Comparison of ENCODE assay signal across 10 mouse cellular contexts in the genomic region with DNA sequence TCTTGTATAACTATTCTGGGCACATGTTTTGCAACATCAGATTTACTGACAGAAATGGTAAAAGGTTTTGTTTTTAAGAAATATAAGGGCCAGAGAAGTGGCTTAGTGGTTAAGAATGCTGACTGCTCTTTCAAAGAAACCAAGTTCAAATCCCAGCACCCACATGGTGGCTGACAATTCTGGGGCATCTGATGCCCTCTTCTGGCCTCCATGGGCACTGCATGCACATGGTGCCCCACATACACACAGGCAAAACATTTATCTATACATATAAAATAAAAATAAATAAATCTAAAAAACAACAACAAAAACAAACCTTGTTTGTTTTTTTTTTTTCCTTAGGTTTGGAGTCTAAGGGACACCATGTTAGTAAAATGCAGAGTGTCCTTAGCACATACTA. TPM values are rescaled to one million over a fixed set of nuclear protein-coding genes. Genes with fewer than 3 reads are reported as not detected.
A peak's percentile ranks its signal among the peaks of the same experiment; 100 is the strongest.
DNase-seq lines count a peak whose midpoint lies in the region; ATAC-seq and TF ChIP-seq lines count a peak whose summit lies in the region.
"Had no signal": no experiment of that assay in that cellular context is flagged by ENCODE, and none has a peak within 500 bp of the region (broad histone marks: within the 10 kb centered on the region; RNA-seq: fewer than 3 reads in every experiment).

No protein-coding gene starts in this region.

- no peak for DNase-seq in heart, postnatal 0 days (ENCODE audit: low spot score)
- no peak for DNase-seq in heart, postnatal 4 days
- DNase-seq in thymus, adult 2 months = peak; percentile 27
- DNase-seq in thymus, adult 18-20 months = no peak
- DNase-seq in thymus, postnatal 4 days = peak; percentile 65
- DNase-seq in left cerebral cortex, adult 9 months (ENCODE audit: low spot score in 2 of 2) = no peak
- no peak for DNase-seq in right cerebral cortex, adult 18-20 months

- H3K9me3 ChIP-seq in heart, postnatal 0 days (replicated peaks; ENCODE audit: control insufficient read depth, low read length) = no peaks in the 10 kb centered on the region
- H3K9me3 ChIP-seq: heart, embryonic 13.5 days; neural tube, embryonic 15.5 days had no signal

- TF ChIP-seq EP300 in heart, postnatal 0 days (IDR thresholded peaks at IDR 0.05; ENCODE audit: low read depth) = no peak

- no peak for ATAC-seq in heart, postnatal 0 days (ENCODE audit: insufficient read depth, low read depth)
- ATAC-seq in erythroid progenitor cell, adult 5-6 weeks (replicated peaks; ENCODE audit: low FRiP score, poor library complexity, severe bottlenecking) = peak; percentile 69; the same call in 1 of the 2 replicates

- no peaks in the 10 kb centered on the region for H3K27me3 ChIP-seq in heart, postnatal 0 days (ENCODE audit: control insufficient read depth, insufficient read depth, low read length)
- H3K27me3 ChIP-seq in thymus, adult 2 months (ENCODE audit: control insufficient read depth, insufficient read depth, low read length) = no peaks in the 10 kb centered on the region
- H3K27me3 ChIP-seq: heart, embryonic 13.5 days; neural tube, embryonic 15.5 days had no signal

- H3K9ac ChIP-seq in heart, postnatal 0 days (replicated peaks; ENCODE audit: low read depth, low read length) = no peak overlapping the region
- H3K9ac ChIP-seq: heart, embryonic 13.5 days; neural tube, embryonic 15.5 days had no signal

- peak; percentile 49 for TF ChIP-seq CTCF in heart, postnatal 0 days (IDR thresholded peaks at IDR 0.05; ENCODE audit: low read depth)
- TF ChIP-seq CTCF in thymus, adult 2 months (IDR thresholded peaks at IDR 0.05; ENCODE audit: borderline replicate concordance, control insufficient read depth, extremely low read depth, insufficient read depth, low read length, poor library complexity) = no peak

- H3K4me3 ChIP-seq in heart, postnatal 0 days (ENCODE audit: low read depth, low read length) = no peak overlapping the region
- no peak overlapping the region for H3K4me3 ChIP-seq in thymus, adult 2 months (ENCODE audit: control insufficient read depth, insufficient read depth, low read length)
- H3K4me3 ChIP-seq: heart, embryonic 13.5 days; neural tube, embryonic 15.5 days had no signal

- H3K4me2 ChIP-seq in heart, postnatal 0 days (ENCODE audit: low read depth, low read length) = no peak overlapping the region
- H3K4me2 ChIP-seq: heart, embryonic 13.5 days; neural tube, embryonic 15.5 days had no signal

- TF ChIP-seq POLR2A in thymus, adult 2 months (IDR thresholded peaks at IDR 0.05; ENCODE audit: control insufficient read depth, extremely low read depth, insufficient read depth, low read length, poor library complexity) = no peak

- peaks cover 56% of the 10 kb centered on the region for H3K36me3 ChIP-seq in heart, postnatal 0 days (replicated peaks; ENCODE audit: control insufficient read depth, insufficient read depth, low read length)
- H3K36me3 ChIP-seq in thymus, adult 2 months (ENCODE audit: control insufficient read depth, insufficient read depth, low read length) = no peaks in the 10 kb centered on the region

- peaks cover 9% of the 10 kb centered on the region for H3K4me1 ChIP-seq in heart, postnatal 0 days (ENCODE audit: control insufficient read depth, insufficient read depth)
- H3K4me1 ChIP-seq in thymus, adult 2 months (replicated peaks; ENCODE audit: control insufficient read depth, insufficient read depth, low read length) = no peaks in the 10 kb centered on the region

- no peak overlapping the region for H3K27ac ChIP-seq in heart, postnatal 0 days (ENCODE audit: low read depth)
- no peak overlapping the region for H3K27ac ChIP-seq in thymus, adult 2 months (ENCODE audit: control insufficient read depth, insufficient read depth, low read length)
- H3K27ac ChIP-seq: heart, embryonic 13.5 days; neural tube, embryonic 15.5 days had no signal

RNA-seq across cellular contexts. Expression of a gene that starts 32.8 kb away (rescaled TPM):
- 82.8 and 150 TPM in 2 replicates for total RNA-seq in heart, postnatal 0 days (2014; rRNA removed; ENCODE audit: low replicate concordance)
- 34.9 and 39.5 TPM in 2 replicates for polyA plus RNA-seq in heart, postnatal 0 days (2015; fragmentation: Nextera tagmentation; extraction: Ambion mirVana)
- total RNA-seq in heart, postnatal 4 days (2021) = 100 to 1,000 TPM; 165 to 169 TPM
- 5.6 and 5.7 TPM in 2 replicates for polyA plus RNA-seq in thymus, adult 2 months (2012; rRNA removed)
- 89.7 and 97.3 TPM in 2 replicates for total RNA-seq in erythroid progenitor cell, adult 5-6 weeks (2015; ENCODE audit: low replicate concordance)
- total RNA-seq in erythroid progenitor cell, adult 5-6 weeks (2017; ENCODE audit: low replicate concordance) = 76.2 and 81.0 TPM in 2 replicates

Comparison
In these comparisons a context has a peak if more than half of its experiments do, and no peak if none do; other contexts are left out.
1. DNase-seq: peak in thymus, adult 2 months (single experiment) and thymus, postnatal 4 days (single experiment); none in heart, postnatal 0 days (single experiment), heart, postnatal 4 days (single experiment), thymus, adult 18-20 months (0 of 2), left cerebral cortex, adult 9 months (0 of 2) and right cerebral cortex, adult 18-20 months (single experiment).